Mouse (Mus musculus): ENCODE data around the gene Thtpa. TPM values are rescaled to one million over a fixed set of nuclear protein-coding genes. Genes with fewer than 3 reads are reported as not detected.

The Thtpa gene
- polyA plus RNA-seq (2017; shearing (Covaris generic)) = 10 to 100 TPM; 11.6 to 17.9 TPM

DNA sequence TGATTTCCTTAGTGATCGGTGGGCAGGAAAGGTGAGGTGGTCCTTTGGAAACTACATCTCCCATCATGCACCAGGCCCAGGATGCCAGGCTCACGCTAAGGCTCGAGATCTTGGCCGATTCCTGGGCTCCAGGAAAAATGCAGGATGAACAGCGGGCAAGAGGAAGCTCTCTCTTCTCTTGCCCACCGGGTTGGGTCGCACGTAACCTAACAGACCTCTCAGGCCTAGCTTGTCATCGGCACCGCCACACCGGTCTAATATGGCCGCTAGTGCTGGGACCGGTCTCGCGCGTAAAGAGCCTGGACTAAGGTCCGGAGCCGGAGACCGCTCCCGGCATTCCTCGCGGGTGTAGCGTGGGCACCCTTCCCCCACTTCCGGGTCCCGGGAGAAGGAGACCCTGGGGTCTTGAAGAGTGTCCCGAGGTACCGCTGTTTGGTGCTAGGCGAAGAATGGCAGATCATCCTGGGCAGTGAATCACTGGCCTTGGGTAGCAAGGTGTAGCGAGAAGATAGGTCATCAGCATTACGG, at the start of gene Thtpa:
Gene Thtpa, plus strand, starts transcription at position 81 of the 528 bp plus-strand sequence.
- ATAC-seq = peak; percentile 30

DNA sequence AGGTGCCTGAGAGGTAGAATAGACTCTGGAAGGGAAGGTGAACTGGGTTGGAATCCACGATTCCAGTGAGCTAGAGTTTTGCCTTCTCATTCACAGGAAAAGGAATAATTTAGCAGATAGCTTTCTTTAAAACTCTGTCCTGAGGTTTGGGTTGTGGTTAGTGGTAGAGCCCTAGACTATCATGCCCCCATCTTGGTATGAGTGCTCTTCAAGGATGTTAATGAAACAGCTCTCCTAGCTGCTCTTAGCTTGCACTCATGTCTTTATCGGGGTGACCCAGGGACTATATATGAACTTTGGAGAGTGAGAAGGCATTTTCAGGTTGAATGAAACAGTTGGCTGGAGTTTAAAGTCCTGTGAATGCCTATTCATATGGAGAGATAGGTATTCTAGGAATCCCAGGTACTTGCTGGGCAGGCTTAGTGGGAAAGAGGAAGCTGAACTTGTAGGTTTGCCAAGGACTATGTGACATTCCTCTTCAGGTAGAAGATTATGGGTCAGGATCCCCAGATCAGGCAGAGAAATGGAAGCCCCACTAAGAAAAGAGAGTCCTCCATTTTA, 46.5 kb upstream of the Thtpa start:
- no peak for ATAC-seq

DNA sequence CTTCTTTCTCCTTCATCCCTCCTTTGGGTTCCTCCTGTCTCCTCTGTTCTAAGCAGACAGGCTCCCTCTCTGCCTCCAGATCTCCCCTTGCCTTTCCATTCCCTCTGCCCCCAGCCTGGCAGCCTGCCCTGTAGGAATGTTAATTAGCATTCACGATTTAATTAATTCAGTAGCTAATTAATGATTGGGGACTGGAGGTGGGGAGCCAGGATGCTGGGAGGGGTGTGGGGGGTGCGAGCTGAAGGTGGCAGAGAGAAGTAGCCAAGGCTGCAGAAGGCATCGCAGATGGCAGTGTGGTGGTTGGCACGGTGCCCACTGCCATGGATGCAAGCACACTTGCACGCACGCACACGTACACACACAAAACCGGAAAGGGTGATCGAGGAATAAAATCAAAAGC, 42.1 kb upstream of the Thtpa start:
- no peak for ATAC-seq

DNA sequence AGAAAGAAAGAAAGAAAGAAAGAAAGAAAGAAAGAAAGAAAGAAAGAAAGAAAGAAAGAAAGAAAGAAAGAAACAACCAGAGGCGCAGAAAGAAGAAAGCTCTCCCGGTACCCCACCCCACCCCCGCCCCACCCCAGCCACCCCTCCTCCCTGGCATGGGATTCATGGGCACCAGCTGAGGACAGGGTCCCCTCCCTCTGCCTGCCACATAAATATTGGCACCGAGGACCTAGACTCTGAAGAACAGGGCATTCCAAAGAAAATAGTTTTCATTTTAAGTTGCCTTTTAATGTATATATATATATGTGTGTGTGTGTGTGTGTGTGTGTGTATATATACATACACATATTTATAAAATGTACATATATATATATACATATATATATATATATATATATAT, 41.5 kb upstream of the Thtpa start:
- ATAC-seq = no peak

DNA sequence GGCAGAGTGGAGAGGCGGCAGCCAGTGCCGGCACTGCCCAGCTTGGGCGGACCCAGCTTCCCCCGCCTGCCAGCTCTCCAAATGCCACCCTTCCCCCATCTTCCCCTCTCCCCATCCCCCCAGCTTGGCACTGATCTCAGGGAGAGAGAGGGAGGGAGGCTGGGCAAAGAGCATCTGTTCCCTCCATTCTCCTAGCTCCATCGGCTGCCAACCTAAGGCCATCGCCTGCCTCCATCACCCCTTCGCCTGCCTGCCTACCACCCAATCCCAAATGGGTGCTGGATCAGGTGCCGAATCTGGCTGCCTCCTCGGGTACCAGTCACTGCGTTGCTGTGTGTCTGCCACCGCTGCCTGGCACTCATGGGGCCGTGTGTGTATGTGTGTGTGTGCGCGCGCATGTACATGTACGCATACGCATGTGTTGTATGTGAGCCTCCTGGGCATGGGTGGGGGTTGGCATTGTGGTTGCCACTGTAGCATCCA, 40.8 kb upstream of the Thtpa start:
- ATAC-seq = no peak

DNA sequence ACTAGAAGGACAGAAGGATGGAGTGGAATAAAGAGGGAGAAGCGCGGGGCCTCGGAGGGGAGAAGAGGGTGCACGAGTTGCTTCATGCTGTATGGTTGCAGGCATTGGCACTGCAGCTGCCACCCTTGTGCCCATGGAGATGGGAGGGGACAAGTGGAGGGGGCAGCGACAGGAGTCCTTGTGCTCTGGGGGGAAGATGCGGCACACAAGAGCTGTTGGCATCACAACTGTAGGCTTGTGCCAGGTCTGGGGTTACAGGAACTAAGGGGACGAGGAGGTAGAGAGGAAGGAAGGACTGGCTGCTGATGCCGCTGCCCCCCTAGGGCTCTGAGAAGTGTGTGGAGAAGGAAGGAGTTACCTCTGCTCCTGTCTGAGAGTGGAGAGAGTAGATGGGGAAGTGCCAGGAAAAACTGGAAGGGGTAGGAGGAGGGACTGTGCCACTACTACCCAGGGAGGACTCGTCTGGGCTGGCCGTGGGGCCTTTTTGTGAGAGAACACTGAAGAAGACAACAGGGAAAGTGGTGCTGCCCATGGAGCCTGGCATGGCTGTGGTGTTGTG, 40.3 kb upstream of the Thtpa start:
- ATAC-seq = no peak

DNA sequence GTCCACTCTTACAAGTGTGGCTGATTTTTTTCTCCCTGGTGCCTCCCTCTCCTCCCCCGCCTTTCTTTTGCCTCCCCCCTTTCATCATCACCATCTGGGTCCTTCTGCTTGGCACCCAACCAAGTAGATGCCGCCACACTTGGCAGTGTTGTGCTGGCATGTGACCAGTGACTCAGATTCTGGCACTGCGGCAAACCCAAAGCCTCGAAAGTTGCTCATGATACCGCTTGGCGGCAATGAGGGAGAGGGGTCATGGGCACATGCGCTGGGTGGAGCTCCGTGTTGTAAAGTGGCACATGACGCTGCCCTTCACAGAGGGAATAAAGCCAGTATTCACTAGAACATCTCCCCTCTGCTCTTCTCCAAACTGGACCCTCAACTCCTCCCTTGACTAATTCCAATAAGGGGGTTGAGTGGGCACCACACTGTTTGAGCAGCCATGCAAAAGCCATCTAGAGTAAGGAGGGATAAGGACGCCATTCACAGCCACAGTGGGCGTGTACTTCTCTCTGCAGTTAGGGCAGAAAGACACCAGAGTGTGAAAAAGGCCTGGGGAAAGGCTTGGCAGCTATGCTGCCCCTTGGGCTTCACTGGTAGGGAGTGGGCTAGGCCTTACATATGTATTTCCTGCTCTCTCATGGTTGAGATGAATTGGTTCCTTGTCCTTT, 39.3 kb upstream of the Thtpa start:
- ATAC-seq = no peak

DNA sequence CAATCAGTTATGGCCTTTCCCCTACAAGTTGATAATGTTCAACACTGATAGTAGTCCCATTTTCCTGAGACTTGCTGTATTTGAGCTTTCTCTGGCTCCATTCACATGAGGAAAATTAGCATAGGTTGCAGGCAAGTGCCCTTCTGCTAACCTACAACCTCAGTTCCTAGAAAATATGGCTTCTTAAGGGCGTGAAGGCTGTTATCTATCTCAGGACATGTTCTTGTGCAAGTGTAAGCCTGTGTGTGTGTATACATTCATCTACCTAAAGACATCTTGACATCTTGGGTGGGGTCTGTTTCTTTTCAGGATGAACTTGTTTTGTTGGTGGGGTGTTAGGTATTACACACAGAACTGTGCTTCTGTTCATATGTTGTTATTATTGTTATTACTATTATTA, 35.6 kb upstream of the Thtpa start:
- no peak for ATAC-seq

DNA sequence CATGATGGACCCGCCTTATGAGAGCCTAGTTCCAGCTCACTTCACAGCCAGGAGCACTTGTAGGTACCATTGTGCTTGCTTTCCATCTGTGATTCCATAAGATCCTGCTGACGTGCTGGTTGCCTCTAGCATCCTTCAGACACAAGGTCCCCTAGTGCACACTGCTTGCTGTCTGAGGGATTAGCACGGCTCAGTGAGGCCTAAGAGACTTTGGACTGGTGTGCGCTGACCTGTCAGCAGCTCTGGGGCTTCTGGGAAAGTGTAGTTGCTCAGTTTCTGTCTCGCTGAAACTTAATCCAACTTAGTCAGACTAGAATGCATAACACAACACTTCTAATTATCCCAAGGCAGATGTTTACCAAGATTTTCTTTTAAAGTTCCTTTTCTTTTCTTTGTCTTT, 34.7 kb upstream of the Thtpa start:
- ATAC-seq = no peak

DNA sequence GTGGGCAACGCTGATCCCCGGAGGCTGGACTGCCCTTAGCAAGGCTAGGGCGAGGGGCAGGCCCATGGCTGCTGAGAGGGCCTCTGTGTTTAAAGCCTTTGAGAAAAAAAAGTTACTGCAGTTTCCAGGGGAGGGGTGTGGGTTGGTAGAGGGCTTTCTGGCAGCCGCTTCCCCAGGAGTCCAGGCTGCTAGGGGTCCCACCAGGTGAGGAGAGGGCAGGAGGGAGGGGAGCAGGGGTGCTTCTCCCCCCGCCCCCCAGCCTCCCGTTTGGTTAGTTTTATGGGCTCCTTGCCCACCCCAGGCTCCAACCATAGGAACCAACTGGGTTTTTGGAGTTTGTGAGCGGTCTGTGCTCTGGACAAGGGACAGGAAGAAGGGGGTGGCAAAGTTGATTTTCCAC, 32.7 kb upstream of the Thtpa start:
- ATAC-seq = no peak

DNA sequence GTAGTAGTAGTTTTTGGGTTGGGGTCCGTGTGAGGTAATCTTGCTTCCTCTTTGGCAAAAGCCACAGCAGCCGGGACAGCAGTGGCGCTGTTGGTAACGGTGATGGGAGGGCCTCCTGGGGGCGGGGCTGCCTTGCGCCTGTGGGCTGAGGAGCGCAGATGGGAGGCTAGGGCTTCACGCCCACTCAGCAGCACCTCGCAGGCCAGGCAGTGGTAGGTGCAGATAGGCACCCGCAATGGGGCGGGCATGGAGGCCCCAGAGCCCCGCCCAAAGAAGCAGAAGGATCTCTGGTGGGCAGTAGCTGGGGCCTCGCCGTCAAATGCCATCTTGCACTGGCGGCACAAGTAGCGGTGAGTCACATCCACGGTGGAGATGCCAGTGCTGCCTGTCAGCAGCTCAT, 32.0 kb upstream of the Thtpa start:
- no peak for ATAC-seq

DNA sequence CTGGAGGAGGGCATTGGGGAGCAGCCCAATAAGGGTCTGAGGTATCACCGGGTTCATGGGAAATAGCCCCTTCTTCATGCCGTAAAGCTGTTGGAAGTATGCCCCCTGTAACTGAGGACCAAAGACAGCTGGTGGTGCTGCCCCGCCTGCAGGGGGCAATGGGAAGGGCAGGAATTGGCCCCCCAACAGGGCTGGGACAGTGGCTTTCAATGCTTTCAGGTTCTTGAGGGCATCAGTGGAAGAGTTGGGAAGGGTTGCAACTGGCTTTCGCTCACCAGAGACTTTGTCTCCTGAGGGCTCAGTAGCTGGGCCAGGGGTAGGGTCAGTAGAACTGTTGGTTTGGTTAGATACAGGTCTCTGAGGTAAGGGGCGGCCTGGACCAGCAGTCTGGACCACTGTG, 31.5 kb upstream of the Thtpa start:
- ATAC-seq = no peak

DNA sequence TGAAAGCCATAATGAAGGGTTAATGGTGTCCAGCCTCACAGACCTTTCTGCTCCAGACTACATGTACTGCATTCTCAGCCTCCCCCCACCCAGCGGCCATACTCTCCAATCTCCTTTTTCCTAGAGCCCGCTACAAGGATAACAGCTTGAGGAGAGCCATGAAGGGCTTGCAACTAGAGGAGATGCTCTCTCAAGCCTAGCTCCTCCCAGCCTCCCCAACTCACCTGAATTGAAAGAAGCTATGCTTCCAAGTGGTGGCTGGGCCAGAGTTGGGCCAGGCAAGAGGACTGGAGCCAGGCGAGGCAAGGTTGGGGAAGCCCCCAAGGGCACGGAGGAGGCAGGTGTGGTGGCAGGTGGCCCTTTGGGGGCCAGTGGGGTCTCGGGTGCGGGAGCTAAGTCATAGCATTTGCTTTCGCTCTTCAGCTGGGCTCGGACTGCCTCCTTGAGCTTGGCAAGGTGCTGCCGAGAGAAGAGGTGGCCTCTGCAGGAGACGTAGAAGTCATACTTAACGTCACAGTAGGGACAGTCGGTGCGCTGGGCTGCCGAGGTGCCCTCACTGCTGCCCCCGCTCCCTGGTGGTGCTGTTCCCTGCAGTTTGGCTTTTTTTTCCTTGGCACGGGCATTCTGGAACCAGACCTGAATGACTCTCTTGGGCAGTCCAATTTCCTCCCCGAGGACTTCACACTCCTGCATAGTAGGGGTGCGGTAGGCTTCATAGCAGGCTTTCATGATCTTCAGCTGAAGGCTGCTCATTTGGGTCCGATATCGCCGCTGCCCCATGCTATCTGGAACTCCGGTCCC, 30.8 kb upstream of the Thtpa start:
- ATAC-seq = no peak

DNA sequence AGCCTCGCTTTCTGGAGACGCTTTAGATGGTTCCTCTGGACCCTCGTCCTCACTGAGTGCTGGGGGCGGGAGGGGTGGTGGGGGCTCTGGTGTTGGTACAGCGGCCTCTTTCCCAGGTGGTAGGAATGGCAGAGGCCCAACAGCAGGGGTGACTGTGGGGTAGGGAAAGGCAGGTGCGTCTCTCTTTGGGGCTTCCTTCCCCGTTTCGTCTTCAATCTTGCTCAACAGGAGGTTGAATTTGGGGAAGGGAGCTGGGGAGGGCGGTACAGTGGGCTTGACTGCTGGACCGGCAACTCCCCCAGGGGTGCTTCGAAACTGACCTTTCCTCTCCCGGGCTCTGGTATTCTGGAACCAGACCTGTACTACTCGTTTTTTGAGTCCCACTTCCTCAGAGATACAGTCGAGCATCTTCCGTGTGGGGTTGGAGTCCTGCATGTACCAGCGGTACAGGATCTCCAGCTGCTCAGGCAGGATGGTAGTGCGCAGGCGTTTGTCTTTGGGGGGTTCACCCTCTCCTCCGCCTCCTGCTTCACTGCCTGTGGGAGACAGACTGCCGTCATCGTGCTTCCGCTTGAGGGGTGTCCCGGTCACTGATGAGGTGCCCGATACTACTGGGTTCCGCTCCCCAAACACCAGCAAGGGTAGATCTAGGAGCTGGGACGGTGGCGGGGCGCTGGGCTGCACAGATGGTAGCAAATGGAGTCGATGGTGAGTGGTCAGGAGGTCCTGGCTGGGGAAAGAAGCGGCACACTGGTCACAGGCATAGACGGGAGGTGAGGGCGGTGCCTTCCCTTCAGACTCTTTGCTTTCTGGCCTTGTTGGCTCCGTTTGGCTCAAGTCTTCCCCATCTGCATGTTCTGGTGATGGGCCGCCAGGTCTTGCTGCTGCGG, 29.9 kb upstream of the Thtpa start:
- ATAC-seq = no peak

DNA sequence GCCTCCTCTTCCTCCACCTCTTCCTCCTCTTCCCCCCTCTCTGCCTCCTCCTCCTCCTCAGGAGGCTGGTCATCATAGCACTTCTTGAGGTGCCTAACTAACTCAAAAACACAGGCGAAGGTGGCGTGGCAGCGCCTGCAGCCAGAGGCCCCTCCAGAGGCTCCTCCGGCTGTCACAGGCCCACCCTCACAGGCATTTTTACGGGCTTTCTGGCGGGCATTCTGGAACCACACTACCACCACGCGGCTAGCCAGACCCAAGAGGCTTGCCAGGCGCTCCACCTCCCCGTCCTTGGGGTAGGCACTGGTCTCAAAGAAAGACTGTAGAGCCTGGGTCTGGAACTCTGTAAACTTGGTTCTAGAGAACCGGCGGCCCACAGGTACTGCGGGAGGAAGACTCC, 29.2 kb upstream of the Thtpa start:
- no peak for ATAC-seq

DNA sequence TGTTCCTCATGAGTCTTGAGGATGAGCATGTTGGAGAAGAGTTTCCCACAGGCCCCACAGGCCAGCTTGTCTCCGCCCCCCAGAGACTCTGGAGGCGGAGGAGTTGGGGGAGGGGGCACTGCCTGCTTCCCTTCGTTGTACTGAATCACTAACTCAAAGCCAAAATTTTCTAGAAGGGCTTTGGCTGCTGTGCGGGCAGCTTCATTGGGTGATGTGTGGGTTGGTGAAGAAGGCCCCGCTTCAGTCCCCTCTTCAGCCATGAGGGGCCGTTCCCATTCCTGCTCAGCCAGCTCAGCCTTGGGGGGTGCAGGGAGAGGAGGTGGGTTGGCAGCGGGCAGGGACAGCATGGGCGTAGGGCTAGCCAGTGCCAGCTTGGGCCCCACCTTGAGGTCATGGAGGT, 28.5 kb upstream of the Thtpa start:
- no peak for ATAC-seq

DNA sequence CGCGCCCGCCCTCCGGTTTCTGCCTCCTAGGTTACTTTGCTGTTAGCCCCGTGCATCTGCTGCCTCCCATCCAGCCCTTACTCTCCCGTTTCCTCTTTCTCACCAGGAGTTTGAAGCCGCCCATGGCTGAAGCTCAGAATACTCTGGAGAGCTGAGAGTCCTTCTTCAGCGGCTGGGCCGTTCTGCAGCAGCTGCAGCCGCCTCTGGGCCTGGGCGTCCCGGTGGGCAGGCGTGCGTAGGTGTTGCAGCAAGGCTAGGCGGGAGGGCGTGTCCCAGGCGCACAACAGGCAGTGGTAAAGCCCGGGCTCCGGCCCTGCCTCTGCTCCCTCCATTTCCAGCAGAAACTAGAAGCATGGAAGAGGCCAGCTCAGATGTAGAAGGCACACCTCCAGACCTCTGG, 22.8 kb upstream of the Thtpa start:
- ATAC-seq = no peak

DNA sequence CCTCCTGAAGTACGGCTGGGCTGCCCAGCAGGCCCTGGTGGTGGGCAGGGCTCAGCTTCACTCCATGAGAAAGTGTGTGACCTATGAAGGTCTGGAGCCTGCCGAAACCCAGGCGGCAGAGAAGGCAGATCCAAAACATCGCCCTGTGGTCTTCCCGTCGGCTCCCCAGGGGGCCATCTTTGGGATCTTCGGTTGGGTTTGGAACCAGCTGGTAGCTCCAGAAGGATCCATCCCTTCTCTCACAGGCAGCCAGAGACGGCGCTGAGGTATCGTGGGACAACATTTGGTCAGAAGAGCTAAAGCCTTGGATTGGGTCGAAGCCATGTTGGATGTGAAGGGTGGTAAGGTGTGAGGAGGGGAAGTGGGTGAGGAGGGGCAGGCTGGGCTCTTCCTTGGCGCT, 20.2 kb upstream of the Thtpa start:
- no peak for ATAC-seq

DNA sequence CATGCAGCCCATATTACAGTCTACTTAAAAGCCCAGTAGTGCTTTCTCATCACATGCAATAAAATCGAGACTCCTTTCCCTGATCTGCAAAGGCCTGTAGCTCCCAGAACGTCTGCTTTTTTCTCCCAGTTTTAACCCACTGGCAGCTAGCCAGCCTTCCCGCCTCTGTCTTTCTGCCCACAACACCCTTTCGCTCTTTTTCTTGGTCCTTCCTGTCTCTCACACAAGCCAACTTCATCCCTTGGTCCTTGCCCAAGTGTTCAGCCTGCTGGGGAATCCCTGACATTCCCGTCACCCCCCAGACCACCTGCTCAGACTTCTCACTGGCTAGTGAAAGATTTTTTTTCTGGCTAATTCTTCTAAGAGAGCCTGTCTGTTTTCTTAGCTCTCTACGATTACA, 18.4 kb upstream of the Thtpa start:
- ATAC-seq = no peak

DNA sequence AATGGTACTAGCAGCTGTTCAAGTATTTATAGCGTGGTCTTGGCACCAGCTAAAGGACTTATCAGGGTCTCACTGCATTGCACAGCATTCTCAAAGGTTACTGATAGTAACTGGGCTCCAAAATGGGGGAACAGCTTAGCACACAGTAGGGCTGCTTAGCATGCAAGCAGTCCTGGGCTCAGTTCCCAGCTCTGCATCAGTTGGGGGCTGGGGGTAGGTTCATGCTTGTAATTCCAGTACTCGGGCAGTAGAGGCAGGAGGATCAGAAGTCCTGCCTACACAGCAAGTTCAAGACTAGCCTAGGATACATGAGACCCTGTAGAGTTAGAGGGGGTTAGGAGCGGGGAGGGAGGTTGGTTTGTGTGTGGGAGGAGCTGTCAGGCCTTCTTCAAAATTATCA, 17.6 kb upstream of the Thtpa start:
- no peak for ATAC-seq

DNA sequence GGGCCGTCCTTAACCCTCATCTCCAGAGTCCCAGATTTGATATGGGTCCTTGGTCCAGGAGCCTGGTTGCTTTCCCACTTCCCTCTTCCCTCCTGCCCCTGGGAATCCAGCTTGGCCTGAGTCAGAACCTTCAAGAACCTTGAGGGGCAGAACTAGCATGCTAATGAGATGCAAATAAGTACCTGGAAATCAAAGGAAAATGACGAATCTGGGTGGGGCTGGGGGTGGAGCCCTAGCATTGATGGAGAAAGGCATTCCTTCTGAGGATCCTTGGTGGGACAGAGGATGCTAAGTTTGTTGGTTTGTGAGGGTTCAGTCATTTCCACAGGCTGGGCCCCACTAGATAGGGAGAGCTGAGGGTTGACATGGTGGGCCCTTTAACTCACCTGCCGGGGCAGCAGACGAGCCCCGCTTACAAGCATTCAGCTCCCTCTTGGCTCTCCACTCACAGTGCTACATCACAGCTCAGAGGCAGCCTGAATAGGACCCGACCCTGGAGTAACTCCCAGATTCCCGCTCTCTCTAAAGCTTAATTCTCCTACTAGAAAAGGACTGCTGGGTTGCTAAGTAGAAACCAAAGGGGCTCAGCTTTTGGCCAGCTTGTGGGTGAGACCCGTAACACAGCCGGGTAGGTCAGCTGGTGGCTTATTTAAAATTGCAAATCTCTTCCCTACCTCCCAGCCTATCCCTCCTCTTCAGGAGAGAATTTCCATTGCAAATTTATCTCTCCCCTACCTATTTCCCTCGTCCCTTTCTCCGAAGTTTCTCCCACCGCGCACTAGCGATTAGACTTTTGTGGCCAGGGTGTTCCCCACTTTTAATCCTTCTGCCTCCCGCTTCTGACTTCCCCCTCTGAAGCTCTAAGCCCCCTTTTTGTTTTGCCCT, 16.9 kb upstream of the Thtpa start:
- no peak for ATAC-seq

Measured in CD4-positive, CD25-positive, alpha-beta regulatory T cell, adult 4 months (primary cell).